8 mouse cellular contexts compared by ENCODE assay signal in the genomic region with DNA sequence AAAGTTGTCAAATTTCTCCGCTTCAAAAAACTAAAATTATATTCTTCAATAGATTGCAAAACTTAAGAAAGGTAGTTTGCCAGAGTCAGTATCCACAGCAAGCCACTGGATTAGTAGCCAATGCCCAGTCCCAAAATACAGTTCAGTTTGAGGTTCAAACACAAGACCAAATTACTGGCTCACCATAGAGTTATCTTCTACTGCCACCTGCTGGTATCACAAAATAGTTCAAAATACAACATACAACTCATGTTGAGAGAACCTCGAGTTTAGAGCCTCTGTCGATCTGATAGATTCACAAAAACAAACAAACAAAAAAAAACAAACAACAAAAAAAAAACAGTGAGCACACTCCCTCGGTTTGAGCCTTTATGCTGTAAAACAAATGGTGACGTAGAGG. TPM values are rescaled to one million over a fixed set of nuclear protein-coding genes. Genes with fewer than 3 reads are reported as not detected.
A peak's percentile ranks its signal among the peaks of the same experiment; 100 is the strongest.
DNase-seq lines count a peak whose midpoint lies in the region; TF ChIP-seq lines count a peak whose summit lies in the region.

No protein-coding gene starts in this region.

- no peak overlapping the region for H3K4me3 ChIP-seq in layer of hippocampus, adult 2 months
- no peak overlapping the region for H3K4me3 ChIP-seq in E14TG2a.4 (replicated peaks; ENCODE audit: low read length)

- H3K9me3 ChIP-seq in E14TG2a.4 (ENCODE audit: low read length): no peaks in the 10 kb centered on the region

- DNase-seq in cerebellum, adult 9-10 months: peak; percentile 39
- DNase-seq in cerebellum, postnatal 36 days: no peak
- DNase-seq in layer of hippocampus, adult 2 months (ENCODE audit: low spot score in 2 of 2): peak; percentile 7 to 31
- DNase-seq in layer of hippocampus, postnatal 36 days: no peak
- peak; percentile 36 for DNase-seq in embryo, embryonic 9.5 days (ENCODE audit: extremely low spot score)
- DNase-seq in testis, postnatal 10 days (ENCODE audit: low spot score): no peak
- no peak for DNase-seq in urinary bladder, postnatal 36 days (ENCODE audit: low spot score in 2 of 2)

- peak; percentile 81 for TF ChIP-seq CTCF in layer of hippocampus, adult 2 months (conservative IDR thresholded peaks at IDR 0.05)
- TF ChIP-seq CTCF in E14TG2a.4 (conservative IDR thresholded peaks at IDR 0.05; ENCODE audit: low read length): peak; percentile 26

- H3K4me1 ChIP-seq in E14TG2a.4 (replicated peaks; ENCODE audit: low read depth, low read length): no peaks in the 10 kb centered on the region

- H3K27ac ChIP-seq in layer of hippocampus, adult 2 months: no peak overlapping the region

- 0 out of 2 replicates have a peak, but pooled peaks cover 4% of the 10 kb centered on the region for H3K36me3 ChIP-seq in E14TG2a.4 (ENCODE audit: insufficient read depth, low read length)

- no peaks in the 10 kb centered on the region for H3K27me3 ChIP-seq in E14TG2a.4 (ENCODE audit: insufficient read depth, low read length)

RNA-seq across cellular contexts. Expression of gene Lmbr1, which starts 42.4 kb away (rescaled TPM):
- 10 to 100 TPM; 24.2 to 26.7 TPM for total RNA-seq in layer of hippocampus, adult 2 months (2021)
- 10 to 100 TPM; 27.1 to 31.8 TPM for total RNA-seq in layer of hippocampus, postnatal 36 days (2021)

Comparison
In these comparisons a context has a peak if more than half of its experiments do, and no peak if none do; other contexts are left out.
1. DNase-seq: peak in cerebellum, adult 9-10 months (single experiment), layer of hippocampus, adult 2 months (2 of 2) and embryo, embryonic 9.5 days (single experiment); none in cerebellum, postnatal 36 days (0 of 2), layer of hippocampus, postnatal 36 days (0 of 2), testis, postnatal 10 days (single experiment) and urinary bladder, postnatal 36 days (0 of 2).